Mouse (Mus musculus): ENCODE results near the gene Nxph4.

DNA sequence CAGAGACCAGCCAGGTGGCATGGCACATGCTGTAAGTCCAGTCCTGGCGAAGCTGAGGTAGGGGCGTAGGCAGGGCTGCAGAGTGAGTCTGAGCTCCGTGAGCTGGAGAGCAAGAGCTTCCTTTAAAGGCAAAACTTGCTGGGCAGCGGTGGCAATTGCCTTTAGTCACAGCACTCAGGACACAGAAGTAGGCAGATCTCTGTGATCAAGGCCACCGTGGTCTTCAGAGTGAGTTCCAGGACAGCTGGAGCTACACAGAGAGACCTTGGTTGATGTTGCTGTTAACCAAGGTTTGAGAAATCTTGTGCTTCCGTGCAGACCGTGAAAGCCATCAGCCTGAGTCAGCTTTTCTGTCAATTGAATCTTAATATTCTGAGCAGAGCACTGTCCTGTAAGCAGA, 57.1 kb downstream of the Nxph4 start:
- TF ChIP-seq CTCF (IDR thresholded peaks at IDR 0.05; ENCODE audit: low read depth) (no peak), EP300 (IDR thresholded peaks at IDR 0.05; ENCODE audit: low read depth) (no peak)
